Mouse (Mus musculus) gastrocnemius, adult 8-10 months (tissue): ENCODE results near the gene Fabp6. TPM values are rescaled to one million over a fixed set of nuclear protein-coding genes. Genes with fewer than 3 reads are reported as not detected.

Source experiments
- DNase-seq, 2 experiments: peaks; one replicate each; pipeline ENCODE4 v3.0.0; 2022; ENCODE audit warnings: low spot score in 2 of 2
- total RNA-seq, 4 experiments: library from RNA; stranded (reverse); gene quantifications; 2 replicates each; pipeline ENCODE4 v1.2.4; 2022

Fabp6 gene
- total RNA-seq, result not detected

GRCm38 (mm10) chr11:43601440-43601839 is at the start of gene Fabp6:
Gene Fabp6 (minus strand): TSS chr11:43601540.
- no peak for DNase-seq

DNA sequence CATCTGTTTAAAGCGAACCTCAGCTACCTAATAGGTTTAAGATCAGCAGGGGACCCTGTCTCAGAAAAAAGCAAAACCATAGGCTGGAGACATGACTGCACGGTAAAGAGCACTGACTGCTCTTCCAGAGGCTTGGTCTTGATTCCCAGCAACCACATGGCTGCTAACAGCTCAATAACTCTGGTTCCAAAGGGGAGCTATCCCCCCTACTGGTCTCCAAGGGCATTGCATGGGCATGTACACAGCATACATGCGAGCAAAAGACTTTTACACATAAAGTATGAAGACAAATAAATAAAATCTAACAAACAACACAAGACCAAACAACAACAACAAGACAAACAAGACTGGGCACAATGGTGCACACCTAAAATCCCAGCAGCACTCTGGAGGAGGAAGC is 43.9 kb upstream of the Fabp6 start:
- no peak for DNase-seq

DNA sequence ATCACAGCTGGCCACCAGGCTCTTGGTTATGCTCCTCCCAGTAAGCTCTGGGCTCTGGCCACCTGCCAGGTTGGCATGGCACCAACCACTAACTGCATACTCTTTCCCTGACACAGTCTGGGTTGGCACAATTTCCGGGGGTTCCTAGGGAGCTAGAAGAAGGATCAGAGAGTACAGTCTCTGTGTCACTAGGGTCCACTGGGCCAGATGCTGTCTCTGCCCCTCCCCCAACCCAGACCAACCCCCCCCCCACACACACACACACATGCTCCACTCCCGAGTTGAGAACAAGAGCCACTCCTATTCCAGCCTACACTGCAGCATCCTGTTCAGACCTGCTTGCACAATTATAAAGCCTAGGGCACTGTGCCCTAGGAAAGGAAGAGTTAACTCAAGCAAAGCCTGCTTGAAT is 41.8 kb upstream of the Fabp6 start:
- peak in 1 of 2 experiments; percentile 24 for DNase-seq

GRCm38 (mm10) chr11:43638486-43638885 is 37.1 kb upstream of the Fabp6 start:
- no peak for DNase-seq

GRCm38 (mm10) chr11:43636761-43637160 is 35.4 kb upstream of the Fabp6 start:
- no peak for DNase-seq

- peak in 1 of 2 experiments; percentile 30 for DNase-seq
Observed at GRCm38 (mm10) chr11:43633658-43634401, 32.5 kb upstream of the Fabp6 start.

GRCm38 (mm10) chr11:43633165-43633564 is 31.8 kb upstream of the Fabp6 start:
- DNase-seq, result no peak

DNA sequence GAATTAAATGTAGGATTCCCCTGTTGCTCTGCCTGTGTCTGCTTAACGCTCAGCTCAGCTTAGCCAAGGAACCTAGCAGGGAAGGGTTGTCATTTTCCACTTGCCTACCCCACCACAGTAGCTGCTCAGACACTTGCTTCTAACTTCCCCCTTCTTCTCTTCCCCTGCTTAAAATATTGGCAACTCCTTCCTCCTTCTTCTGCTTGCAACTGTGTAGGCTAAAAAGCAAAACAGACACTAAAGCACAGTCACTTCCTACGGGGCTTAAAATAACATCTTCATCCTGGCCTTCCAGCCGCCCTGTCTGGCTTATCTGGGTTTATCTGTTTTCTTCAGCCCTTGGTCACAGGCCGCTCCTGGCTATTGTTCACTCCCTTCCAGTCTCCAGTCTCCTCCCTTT is 31.2 kb upstream of the Fabp6 start:
- DNase-seq, result no peak

DNA sequence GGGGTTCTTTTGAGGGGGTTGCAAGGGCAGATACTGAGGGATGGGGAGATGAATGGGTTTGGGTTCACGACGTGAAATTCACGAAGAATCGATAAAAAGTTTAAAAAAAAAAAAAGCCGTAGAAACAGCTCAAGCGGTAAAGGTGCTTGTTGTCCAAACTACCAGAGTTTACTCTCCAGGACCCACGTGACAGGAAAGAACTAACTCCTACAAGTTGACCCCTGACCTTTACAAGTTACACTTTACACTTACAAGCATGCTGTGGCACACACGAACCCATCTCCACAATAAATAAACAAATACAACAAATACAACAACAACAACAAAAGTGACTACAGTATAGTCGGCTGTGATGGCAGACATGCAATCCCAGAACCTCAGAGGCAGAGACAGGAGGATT is 30.3 kb upstream of the Fabp6 start:
- DNase-seq, result no peak

DNA sequence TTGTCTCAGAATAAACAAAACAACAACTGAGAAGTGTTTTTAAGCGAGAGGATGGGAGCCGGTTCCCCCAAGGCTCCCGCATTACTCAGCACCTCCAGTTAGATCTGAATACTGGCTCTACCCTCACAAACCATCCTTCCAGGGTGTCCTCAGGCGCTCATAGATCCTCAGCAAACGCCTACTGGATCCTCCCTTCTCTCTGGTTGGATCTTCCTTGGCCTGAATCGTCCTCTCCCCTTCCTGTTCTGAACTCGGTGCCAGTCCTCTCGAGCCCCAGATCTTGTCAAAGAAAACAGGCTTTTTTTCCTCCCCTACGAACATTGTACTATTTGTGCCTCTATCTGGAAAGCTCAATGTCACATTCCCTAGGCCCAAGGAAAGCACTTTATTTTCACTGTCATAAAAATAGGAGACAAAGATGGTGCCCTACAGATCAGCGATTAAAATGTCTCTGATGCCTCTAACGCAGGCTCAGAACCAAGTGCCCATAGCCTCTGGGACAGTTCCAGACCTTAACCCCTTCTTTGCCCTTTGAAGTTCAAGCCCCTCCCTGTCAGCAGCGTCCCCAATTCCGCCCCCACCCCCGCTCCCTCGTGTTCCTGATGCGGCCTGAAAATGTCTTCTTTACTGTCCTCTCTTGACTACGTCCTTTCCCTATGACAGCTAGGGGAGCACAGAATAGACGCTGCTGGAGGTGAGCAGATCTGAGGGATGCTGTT is 25.7 kb upstream of the Fabp6 start:
- no peak for DNase-seq

GRCm38 (mm10) chr11:43626300-43626926 is 25.1 kb upstream of the Fabp6 start:
- no peak for DNase-seq

DNA sequence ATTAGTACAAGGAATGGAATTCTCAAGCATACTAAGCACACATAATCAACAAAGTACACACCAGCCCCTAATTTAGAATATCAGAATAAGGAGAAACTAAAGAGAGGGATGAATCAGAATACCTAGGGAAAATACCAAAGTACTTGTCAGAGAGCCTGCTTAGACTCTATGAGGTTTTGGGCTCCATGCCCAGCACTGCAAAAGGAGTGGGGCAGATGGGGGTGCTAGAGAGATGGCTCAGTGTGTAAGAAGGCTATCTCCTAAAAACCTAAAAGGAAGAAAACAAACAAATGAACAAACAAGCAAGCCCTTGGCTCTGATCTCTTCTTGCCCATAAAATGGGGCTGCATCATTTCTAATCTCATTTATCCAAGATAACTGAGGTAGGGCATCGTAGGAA is 23.0 kb upstream of the Fabp6 start:
- no peak for DNase-seq

GRCm38 (mm10) chr11:43621769-43622168 is 20.4 kb upstream of the Fabp6 start:
- no peak for DNase-seq

DNA sequence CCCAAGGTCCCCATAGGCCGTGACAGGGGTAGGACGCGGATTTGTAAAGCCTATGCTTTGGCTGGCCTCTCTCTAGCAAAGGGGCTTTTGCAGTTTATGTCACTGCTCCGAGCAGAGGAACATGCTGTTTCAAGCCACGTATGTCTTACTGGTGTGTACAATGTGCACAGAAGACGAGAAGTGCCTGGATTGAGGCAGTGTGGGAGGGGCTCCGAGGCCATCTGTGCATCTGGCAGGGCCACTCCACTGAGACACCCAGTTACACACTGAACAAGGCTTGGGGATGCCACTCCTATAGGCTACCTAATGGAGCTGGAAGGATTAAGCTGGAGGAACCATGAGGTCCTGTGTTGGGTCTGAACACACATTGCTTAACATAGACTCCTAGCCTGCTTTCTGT is 17.1 kb upstream of the Fabp6 start:
- no peak for DNase-seq

DNA sequence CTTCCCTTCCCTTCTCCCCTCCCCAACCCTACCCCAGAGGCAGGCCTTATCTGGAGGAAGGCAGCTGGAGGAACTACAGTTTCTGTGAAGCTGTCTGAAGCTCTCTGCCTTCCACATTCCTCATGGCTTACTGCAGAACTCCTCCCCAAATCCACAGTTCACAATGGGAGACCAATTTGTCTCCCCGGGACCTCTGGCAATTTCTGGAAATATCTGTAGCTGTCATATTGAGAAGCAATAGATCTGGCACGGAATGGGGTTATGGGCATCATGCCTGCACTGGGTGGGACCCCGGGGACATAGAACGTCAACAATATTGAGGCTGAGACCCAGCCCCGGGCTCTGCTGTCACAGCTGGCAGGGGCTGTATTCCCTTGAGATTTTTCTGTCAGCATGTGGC is 16.6 kb upstream of the Fabp6 start:
- no peak for DNase-seq

DNA sequence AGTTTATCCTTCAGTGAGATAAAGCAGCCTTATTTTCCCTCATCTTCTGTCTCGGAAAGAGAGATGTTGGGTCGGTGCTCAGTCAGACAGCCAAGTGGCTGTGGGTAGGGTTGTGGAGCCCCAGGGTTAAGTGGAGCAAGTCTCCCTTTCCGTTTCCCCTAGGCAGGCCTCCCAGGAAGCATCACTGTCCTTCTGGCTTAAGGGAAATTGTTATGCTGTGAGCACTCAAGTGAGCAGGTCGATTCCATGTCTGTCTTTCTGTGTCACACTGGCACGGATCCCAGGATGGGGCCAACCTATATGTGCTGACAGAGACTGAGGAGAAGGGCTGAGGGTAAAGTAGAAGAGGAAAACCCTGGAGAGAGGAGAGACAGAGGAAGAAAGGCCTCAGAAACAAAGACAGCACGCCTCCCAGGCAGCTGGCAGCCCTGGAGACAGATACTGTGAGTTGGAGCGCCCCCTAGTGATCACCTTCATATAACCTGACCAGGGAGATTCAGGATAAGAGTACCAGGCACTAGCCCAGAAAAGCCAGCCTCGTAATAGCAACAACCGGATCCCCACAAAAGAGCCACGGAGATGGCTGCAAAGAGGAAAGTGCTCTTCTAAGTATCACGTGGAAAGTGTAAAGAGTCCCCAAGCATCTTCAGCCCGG is 11.6 kb upstream of the Fabp6 start:
- DNase-seq, result peak; percentile 18 to 40

- no peak for DNase-seq
Observed at GRCm38 (mm10) chr11:43610662-43611033, 9.3 kb upstream of the Fabp6 start.

DNA sequence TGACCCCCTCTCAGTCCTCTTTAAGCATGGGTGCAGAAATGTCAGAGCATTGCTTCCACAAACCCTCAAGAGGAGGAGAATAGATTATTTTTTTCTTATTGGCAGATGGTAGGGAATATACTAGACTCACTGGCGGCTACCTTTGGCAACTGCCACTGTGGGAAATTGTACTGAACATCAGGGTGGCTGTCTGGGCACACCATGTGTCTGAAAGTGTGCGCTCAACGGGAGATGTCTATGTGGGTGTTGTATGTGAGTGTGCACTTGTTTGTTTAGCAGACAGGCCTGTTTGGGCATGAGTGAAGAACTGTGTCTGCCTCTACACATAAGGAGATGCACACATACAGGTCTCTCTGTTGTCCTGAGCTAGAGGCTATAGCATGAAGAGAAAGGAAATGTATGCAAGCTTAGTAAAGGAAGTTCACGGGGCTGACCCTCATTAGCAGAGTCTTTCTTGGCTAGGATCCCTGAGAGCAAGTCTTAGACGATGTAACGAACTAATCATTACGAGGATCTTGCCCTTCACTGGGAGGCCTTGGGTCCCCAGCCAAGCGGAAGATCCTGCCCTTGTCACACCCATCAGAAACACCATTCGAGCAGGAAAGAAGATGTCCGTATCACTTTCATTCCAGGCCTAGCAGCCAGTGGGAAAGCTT is 8.8 kb upstream of the Fabp6 start:
- no peak for DNase-seq

DNA sequence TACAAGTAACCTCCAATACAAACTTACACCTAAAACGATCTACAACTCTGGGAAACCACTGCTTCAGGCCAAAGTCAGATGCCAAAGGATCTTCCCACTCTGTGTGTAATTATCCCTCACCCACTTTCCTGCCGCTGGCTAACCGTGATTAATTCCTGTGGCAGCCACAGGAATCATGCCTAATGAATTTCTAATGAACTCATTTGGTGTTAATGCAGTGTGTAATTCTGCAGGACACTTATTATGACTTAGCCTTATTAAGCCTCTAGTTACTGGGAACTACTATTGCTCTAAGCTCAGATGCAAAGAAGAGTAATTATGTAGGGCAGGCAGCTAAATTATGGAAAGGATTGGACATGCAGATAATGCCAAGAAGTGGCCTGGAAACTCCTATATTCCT is 7.1 kb upstream of the Fabp6 start:
- DNase-seq, result no peak

DNA sequence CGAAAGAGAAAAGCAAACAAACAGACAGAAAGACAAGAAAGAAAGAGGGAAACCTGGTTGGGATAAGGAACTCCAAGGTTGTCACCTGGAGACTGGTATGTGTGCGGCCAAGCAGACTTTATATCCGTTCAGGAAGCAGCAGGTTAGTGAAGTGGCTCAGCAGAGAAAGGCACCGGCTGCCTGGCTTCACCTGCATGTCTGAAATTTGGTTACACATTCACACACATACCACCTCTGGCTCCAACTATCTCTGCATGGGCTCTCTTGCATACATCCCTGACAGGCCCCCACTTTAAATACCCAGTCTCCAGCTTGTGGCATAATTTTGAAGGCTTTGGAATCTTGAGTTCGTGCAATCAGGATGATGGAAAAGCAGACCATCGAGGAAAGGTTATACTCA is 4.5 kb upstream of the Fabp6 start:
- no peak for DNase-seq

DNA sequence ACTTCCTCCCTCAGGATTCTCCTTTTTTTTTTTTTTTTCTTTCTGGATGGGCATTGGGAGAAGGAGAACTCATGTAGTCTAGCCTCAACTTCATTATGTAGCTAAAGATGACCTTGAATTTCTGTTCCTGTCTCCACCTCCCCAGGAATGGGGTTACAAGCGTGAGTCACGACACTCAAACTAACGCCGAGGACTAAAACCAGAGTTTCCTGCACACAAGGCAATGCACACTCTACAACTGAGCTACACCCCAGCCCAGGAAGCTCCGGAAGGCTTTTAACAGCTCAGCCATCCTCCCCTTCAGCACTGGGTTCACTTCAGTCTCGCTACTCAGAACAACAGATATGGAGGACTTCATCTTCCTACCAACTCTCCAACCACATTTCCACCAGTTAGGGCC is 3.6 kb upstream of the Fabp6 start:
- no peak for DNase-seq

GRCm38 (mm10) chr11:43604207-43604606 is 2.9 kb upstream of the Fabp6 start:
- DNase-seq, result no peak
